Mouse (Mus musculus) forebrain, embryonic 11.5 days (tissue): ENCODE results near the gene Mup21. TPM values are rescaled to one million over a fixed set of nuclear protein-coding genes. Genes with fewer than 3 reads are reported as not detected.

Experiments used
- polyA plus RNA-seq: library from polyadenylated mRNA; unstranded; fragments of >200 nt; fragmentation: Nextera tagmentation; extraction: Ambion mirVana; gene quantifications from 2 replicates; pipeline ENCODE4 v1.2.1, GENCODE M21; 2014

The Mup21 gene
- polyA plus RNA-seq, 1 experiment from 2014 or later = not detected

Other genes with a start within 250 kb of the Mup21 start
- gene Mup20, start 96.7 kb downstream of the Mup21 start, polyA plus RNA-seq = not detected in 2 replicates
- gene Mup3, start 63.5 kb downstream of the Mup21 start, polyA plus RNA-seq = not detected in 2 replicates
- gene Zfp37, start 80.2 kb upstream of the Mup21 start, polyA plus RNA-seq = 26.3 and 28.7 TPM in 2 replicates
- 7.9 and 8.9 TPM in 2 replicates for gene Slc31a2, start 111.7 kb upstream of the Mup21 start, polyA plus RNA-seq
- 18.5 and 23.4 TPM in 2 replicates for gene Fkbp15, start 209.7 kb upstream of the Mup21 start, polyA plus RNA-seq
- gene Slc31a1, start 209.9 kb upstream of the Mup21 start, polyA plus RNA-seq = 49.9 and 51.7 TPM in 2 replicates